Mouse (Mus musculus): Measurements from ENCODE around the gene Fsip1.

Gene Fsip1

DNA sequence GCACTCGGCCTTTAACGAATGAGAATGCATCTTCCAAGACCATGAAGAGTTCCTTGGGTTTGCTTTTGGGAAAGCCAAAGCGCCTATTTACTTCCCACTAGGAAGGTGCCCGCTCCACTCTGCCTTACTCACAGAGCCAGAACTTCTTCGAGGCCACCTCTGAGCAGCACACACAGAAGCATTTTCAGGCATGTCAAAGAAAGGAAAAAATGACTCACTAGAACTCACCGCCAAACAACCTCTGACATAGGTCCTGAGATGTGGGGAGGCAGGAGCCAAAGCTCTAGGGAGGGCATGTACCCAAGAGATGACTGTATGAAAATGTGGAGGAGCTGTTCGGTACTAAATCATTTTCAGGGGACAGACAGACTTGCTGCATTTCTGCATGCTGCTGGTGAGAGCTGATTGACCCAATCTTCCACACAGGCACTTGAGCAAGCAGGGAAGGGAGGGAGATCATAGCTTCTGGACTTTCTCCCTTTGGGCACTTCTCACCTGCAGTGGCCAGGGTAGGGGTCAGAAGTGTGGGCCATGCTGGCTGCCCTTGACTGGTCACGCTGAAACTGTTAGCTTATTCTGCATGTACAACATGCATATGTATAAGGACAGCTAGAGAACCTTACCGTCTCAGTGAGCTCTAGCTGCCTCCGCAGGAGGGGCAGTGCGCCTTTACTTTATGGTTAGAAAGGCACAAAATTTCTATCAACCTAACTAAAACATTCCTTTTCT lies 131.4 kb downstream of the Fsip1 start:
- no peak for DNase-seq (ENCODE audit: extremely low spot score)

DNA sequence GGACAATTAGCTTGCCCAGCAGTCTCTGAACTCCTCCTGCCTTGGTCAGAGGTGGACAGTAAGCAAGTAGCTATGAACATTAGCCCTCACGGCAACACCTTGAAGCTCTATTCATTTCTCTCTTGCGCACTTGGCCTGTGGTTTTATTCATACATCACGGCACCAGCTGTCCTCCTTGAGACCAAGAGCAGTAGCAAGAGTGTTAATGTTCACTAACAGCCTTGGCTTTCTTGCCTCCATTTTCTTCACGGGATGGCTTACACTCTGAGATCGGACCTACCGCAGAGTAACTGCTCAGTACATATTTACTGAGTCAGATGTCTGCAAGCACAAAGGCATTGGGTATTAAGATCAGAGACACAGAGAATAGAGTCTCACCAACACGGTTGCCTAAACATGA lies 132.3 kb downstream of the Fsip1 start:
- DNase-seq (ENCODE audit: extremely low spot score) = no peak

DNA sequence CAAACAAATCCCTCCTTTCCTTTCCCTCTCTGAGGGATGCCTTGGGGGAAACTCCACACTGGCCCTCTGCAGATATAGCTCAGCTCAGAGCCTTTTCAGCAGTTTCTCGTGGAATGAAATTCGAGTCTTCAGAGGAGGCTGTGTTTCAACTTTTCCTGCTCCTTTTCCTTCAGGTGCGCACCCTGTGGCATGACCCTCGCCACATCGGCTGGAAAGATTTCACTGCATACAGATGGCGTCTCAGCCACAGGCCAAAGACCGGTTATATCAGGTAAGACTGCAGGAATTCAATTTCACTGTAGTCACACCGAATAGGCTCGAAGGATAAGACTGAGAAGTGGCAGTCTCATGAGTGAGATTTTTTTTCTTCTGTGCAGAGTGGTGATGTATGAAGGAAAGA lies 133.0 kb downstream of the Fsip1 start:
- no peak for DNase-seq (ENCODE audit: extremely low spot score)

DNA sequence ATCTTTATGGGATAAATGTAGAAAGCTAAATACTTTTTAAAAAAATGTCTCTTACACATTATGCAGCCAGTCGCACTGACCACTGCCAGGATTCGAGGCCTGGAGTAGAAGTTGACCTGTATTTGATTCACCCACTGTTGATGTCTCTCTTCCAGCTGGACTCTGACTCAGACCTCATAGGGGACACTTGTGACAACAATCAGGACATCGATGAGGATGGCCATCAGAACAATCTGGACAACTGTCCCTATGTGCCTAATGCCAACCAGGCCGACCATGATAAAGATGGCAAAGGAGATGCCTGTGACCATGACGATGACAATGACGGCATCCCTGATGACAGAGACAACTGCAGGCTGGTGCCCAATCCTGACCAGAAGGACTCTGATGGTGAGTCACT lies 134.5 kb downstream of the Fsip1 start:
- DNase-seq (ENCODE audit: extremely low spot score) = no peak

DNA sequence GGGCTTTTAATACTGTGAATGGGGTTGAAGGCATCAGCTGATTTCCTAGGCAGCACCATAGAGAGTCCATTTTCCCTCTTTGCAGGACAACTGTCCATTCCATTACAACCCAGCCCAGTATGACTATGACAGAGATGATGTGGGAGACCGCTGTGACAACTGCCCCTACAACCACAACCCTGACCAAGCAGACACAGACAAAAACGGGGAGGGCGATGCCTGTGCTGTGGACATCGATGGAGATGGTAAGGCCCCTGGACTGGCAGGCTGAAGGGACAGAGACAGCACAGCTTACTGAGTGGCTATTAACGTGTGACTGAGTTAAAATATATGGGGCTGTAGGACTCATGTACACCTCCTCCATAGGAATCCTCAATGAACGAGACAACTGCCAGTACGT lies 136.0 kb downstream of the Fsip1 start:
- DNase-seq (ENCODE audit: extremely low spot score) = no peak

DNA sequence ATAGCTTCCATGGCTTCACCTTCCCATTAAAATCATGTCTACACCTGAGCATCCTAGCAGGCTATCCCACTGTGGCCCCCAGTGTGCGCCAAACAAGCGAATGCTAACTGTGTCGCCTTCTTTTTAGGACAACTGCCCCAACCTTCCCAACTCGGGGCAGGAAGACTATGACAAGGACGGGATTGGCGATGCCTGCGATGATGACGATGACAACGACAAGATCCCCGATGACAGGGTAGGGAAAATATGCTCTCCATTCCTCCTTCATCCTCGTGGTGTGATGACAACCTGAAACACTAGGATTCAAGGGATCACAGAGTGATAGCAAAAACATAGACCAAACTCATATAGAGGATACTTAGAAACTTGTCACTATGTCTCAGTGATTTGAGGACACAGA lies 136.7 kb downstream of the Fsip1 start:
- DNase-seq (ENCODE audit: extremely low spot score) = no peak

DNA sequence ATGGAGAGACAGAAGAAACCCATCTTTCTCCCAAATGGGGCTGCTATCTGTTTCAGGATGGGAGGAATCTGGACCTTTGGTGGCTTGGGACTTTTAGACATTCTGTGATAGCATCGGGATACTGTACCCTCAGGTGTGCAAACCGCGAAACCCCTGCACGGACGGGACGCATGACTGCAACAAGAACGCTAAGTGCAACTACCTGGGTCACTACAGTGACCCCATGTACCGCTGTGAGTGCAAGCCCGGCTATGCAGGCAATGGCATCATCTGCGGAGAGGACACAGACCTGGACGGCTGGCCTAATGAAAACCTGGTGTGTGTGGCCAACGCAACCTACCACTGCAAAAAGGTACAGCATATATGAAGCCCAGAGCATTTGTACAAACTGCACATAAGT lies 137.1 kb downstream of the Fsip1 start:
- DNase-seq (ENCODE audit: extremely low spot score) = no peak

DNA sequence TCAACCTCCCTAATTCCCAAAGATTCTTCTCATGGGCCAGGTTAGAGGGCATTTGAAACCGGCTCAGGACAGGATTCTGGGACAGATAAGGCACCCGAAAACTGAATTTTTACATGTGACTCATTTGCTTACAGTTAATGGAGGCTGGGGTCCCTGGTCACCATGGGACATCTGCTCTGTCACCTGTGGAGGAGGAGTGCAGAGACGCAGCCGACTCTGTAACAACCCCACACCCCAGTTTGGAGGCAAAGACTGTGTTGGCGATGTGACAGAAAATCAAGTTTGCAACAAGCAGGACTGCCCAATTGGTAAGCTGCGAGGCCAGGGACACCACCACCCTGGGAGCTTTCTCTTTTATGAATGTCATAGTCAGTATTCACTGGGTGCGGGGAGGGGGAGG lies 138.3 kb downstream of the Fsip1 start:
- DNase-seq (ENCODE audit: extremely low spot score) = no peak

DNA sequence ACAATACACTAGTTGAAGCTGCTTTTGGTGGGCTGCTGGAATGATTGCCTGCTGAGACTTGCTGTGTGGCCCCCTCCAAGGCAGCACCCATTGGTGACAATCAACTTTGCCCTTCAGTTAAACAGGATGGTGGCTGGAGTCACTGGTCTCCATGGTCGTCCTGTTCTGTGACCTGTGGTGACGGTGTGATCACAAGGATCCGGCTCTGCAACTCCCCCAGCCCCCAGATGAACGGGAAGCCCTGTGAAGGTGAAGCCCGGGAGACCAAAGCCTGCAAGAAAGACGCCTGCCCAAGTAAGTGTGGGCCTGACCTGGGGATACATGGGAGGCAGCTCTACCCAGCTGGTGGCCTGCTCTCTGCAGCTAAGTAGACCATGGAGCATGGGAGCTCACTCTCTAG lies 138.7 kb downstream of the Fsip1 start:
- DNase-seq (ENCODE audit: extremely low spot score) = no peak

DNA sequence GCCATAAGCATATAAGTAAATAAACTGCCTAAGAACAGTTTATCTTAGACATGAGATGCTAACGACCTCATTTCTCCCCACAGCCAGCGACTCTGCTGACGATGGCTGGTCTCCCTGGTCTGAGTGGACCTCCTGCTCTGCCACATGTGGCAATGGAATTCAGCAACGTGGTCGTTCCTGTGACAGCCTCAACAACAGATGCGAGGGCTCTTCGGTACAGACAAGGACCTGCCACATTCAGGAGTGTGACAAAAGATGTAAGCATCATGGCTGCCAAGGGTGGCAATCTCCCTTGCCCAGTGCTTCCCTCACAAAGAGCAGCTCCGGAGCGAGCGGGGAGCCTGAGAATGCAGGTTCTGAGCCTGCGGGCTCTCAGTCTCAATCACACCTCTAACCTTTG lies 139.4 kb downstream of the Fsip1 start:
- DNase-seq (ENCODE audit: extremely low spot score) = no peak

DNA sequence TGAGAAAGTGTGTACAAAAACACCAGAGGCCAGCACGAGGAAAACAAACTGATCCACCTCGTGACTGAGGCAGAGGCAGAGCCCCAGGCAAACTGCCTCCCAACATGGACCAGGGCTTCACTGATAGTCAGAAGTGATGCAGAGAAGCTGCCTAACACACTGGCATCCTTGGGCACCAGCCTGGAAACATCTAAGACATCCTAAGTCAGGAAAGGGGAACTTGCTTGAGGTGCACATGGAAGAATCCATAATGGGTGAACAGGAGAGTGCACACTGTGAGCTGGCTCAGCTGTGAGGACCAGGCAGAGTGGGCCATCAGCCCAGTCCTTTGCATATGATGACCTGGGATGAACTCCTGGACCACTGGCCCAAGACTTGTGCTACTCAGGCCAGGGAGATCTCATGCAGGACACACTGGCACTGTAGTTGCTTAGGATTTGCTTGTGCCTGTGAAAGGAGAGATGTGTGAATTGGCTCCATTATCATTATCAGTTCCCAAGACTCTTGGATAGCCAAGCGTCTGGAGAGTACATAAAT lies 139.9 kb downstream of the Fsip1 start:
- no peak for DNase-seq (ENCODE audit: extremely low spot score)

DNA sequence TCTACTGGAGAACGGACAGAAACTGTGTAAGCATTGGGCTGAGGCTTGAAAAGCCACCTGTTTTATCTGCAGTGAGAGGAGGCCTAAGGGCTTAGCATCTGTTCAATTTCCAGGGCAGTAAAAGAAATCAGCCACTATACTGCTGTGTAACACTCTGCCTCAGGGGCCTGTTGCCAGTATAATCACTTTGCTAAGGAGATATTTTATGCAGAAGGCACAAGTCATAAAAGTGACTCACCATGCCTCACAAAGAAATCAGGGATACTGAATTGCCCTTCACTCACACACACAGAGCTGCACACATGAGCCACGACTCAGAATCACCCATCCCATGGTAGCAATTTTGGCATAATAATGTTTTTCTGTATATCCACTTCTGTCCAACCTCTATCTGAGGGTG lies 140.6 kb downstream of the Fsip1 start:
- DNase-seq (ENCODE audit: extremely low spot score) = no peak

DNA sequence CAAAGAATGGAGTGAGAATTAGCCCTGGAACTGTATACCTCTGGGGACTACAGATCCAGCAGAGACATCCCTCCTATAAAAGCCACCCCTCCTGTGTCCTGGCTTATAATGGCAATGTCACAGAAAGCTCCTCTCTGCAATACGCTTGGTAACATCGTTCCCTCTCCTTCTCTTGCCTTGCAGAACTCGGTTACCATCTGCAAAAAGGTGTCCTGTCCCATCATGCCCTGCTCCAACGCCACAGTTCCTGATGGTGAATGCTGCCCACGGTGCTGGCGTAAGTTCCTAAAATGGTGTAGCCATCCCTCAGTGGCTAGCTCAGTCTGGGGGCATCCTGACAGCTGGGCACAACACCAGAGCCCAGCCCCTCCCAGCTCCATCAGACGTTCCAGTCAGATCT lies 141.1 kb downstream of the Fsip1 start:
- no peak for DNase-seq (ENCODE audit: extremely low spot score)

DNA sequence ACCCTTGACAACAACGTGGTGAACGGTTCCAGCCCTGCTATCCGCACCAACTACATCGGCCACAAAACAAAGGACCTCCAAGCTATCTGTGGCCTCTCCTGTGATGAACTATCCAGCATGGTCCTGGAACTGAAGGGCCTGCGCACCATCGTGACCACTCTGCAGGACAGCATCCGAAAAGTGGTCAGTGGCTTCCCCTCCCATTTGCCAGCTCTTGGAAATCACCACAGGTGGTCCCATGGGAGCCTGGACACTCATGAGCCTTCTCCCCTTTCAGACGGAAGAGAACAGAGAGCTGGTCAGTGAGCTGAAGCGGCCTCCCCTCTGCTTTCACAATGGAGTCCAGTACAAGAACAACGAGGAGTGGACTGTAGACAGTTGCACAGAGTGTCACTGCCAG lies 142.1 kb downstream of the Fsip1 start:
- DNase-seq (ENCODE audit: extremely low spot score) = no peak

DNA sequence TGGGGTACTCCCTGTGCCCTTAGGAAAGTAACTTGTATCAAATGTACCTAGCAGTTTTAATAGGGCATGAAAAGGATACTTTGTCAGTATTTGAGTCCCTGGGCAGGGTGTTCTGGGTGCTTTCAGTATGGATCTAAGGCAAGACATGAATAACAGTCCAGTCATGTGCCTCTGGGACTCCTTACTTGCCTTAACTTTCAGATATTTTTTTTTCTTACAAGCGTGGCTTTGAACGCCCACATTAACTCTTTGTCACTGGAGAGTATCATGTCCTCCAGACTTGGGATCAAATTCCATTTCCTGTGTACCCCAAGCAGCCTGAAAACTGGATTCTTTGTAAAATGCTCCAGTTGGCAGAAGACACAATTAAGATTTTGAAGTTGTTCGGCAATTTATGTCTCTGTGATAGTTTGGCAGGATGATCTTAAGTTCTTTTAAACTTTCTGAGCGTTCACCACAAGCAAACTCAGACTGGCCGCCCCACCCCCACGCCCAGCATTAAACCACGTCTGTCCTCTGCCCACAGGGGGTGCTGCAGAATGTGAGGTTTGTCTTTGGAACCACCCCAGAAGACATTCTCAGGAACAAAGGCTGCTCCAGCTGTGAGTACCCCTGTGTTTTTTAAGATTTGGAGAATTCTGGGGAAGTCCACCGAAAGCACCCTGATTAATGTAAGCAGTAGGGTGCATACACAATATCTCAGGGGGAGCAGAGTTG lies 142.8 kb downstream of the Fsip1 start:
- peak; percentile 45 for DNase-seq (ENCODE audit: extremely low spot score)

DNA sequence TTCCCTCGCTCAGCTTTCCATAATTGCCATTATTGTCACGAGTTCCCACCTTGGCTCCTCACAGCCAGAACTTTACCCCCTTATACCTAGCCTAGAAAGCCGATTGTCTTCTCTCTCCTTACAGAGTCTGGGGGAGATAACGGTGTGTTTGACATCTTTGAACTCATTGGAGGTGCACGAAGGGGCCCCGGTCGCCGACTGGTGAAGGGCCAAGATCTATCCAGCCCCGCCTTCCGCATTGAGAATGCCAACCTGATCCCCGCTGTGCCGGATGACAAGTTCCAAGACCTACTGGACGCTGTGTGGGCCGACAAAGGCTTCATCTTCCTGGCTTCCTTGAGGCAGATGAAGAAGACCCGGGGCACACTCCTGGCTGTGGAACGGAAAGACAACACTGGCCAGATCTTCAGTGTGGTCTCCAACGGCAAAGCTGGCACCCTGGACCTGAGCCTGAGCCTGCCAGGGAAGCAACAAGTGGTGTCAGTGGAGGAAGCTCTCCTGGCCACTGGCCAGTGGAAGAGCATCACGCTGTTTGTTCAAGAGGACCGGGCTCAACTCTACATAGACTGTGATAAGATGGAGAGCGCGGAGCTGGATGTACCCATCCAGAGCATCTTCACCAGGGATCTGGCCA lies 143.8 kb downstream of the Fsip1 start:
- no peak for DNase-seq (ENCODE audit: extremely low spot score)

DNA sequence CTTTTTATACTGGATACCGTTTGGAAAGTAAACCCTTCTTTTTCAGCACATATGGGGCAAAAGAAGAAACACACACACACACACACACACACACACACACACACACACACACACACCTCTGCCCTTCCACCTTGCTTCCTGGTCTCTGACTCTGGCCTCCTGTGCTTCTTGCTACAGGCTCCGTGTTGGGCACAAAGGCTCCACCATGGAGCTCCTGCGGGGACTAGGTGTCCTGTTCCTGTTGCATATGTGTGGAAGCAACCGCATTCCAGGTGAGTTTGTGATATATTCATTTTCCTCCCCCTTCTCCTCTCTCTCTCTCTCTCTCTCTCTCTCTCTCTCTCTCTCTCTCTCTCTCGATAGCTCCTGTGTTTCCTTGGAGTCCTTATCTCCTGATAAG lies 144.3 kb downstream of the Fsip1 start:
- DNase-seq (ENCODE audit: extremely low spot score) = no peak

DNA sequence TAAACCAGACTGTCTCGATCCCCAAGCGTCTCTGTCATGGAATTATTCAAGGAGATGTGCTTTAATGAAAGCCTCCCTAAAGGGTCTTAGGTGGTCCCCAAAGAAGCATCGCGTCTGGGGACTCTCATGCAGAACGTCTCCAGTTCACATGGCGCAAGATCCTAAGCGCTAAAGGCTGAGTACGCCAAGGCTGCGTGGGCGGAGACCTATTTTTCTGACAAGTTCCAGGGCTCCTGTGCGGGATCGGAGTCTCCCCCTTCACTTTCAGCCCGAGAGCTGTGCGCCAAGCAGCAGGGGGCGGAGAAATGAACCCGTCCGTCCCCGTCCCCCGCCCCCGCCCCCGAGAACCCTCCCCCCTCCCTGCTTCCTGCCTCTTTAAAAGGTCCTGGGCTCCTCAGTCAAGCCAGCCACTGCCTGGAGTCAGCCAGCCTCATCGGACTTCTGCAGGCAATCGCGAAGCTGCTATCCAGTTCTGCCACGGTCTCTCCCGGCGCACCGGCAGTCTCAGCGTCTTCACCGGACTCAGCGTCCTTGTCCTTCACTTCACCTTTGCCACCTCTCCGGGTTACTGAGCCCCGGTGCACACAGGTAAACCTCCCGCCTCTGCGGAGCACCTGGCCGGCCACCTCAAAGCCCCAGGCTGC lies 145.2 kb downstream of the Fsip1 start, which contains the start of gene Thbs1:
Thbs1 (plus strand) TSS at position 389 of the 644 bp plus-strand sequence.
- peak; percentile 81 for DNase-seq (ENCODE audit: extremely low spot score)

DNA sequence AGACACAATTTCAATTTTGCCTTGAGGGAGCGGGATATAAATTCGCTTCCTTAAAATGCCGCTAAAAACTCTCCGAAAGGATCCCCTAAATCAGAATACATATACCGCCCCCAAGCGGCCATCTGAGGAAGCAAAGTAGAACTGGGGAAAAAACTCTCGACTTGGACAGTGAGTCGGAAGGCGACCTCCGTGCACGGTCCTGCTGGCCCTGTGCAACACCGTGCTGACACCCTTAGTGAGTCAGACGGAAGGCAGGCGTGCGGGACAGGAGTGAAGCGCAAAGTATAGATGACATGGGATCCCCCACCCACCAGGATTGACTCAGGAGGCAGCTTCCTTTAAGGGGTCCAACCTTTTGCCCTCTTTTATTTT lies 145.7 kb downstream of the Fsip1 start:
- DNase-seq (ENCODE audit: extremely low spot score) = peak; percentile 91

DNA sequence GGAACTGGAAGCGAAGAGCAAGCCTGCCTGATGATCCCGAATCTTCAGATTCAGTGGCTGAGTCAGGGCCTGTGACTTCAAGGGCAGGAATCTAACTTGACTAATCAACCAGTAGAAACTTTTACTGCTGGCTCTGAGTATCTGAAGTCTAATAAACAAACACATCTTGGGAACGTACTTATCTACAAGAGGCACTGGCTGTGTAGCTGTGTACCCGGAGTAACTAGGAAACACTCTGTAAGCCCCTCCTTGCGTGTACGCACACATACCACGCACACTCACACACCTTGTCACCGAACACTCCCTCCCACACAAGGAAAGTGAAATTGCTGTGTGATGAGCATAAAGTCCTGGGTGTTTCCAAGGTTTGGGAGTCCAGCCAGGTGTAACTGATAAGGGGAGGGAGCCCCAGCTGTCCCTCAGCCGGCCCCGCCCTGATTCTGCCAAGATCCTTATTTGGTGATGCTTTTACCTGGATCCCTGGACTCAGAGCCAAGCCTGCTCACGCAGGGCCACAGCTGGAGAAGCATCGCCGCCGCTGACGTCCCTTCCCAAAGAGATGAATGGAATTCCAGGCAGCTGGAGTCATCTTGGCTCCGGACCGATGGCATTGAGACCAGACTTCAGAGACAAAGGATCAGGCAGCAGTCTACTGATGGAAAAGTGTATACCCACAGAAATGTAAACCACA lies 146.4 kb downstream of the Fsip1 start:
- peak; percentile 61 for DNase-seq (ENCODE audit: extremely low spot score)

DNA sequence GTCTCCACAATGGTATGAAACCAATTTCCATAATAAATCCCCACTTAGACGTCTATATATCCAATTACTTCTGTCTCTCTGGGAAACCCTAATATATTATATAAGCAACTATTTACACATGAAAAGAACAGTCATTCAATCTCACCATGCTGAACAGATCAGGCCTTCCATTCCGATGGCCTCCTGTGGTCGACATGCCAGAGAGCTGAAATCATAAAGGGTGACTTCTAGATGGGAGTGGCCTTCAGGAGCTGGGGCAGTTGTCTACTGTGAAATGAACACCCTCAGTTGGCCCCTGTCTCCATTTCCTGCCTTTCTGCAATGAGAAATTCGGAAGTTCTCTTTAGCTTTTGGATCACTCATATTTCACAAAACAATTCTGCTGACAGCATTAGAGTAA lies 154.6 kb downstream of the Fsip1 start:
- DNase-seq (ENCODE audit: extremely low spot score) = no peak

DNA sequence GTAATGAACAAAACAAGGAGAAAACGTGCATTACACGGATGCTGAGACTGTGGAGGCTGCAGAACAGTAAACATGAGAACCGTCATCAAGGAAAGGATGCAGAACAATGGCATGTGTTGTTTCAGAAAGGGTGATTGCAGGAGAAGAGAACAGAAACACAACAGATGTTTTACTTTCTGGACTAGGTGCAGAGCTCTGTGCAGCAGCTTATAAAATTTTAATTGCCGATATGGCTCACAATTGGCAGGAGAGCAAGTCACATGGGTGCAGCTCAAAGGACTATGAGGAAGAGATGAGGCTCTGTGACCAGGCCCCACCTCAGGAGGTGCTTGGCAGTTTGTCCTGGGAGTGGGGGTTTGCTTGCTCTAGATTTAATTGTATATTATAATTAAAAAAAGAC lies 157.7 kb downstream of the Fsip1 start:
- no peak for DNase-seq (ENCODE audit: extremely low spot score)
